Mouse (Mus musculus): ENCODE data around the gene Gm42517. TPM values are rescaled to one million over a fixed set of nuclear protein-coding genes. Genes with fewer than 3 reads are reported as not detected.

Gene Gm42517
- 1.2 and 1.4 TPM in 2 replicates for polyA plus RNA-seq (2015; fragmentation: Nextera tagmentation; extraction: Ambion mirVana)

- H3K27me3 ChIP-seq (replicated peaks; ENCODE audit: control insufficient read depth, insufficient read depth, low read length): peaks cover 89% of the 10 kb centered on the region
- H3K27ac ChIP-seq (ENCODE audit: low read length): no peak within 1 kb of the TSS
- peaks cover 30% of the 10 kb centered on the region for H3K4me1 ChIP-seq (replicated peaks; ENCODE audit: control insufficient read depth, insufficient read depth, low read length)
- H3K9ac ChIP-seq (replicated peaks; ENCODE audit: low read depth, low read length): peak within 1 kb of the TSS; percentile 73
- ATAC-seq: peak; percentile 9; the same call in 1 of the 2 replicates
- H3K4me2 ChIP-seq (ENCODE audit: low read length): peak within 1 kb of the TSS; percentile 62
- WGBS: 2% methylated on average over 21 of the region's 36 CpGs
- no peaks in the 10 kb centered on the region for H3K9me3 ChIP-seq (ENCODE audit: control insufficient read depth, low read length)
- peak within 1 kb of the TSS; percentile 64 for H3K4me3 ChIP-seq (replicated peaks; ENCODE audit: low read length)
- no peaks in the 10 kb centered on the region for H3K36me3 ChIP-seq (ENCODE audit: control insufficient read depth, insufficient read depth)
Measured at GRCm38 (mm10) chr5:108367871-108368332, at the start of gene Gm42517. TSS of gene Gm42517 (minus strand) at chr5:108367922.

GRCm38 (mm10) chr5:108414711-108415110 lies 47.0 kb upstream of the Gm42517 start:
- Histone ChIP-seq H3K27me3 (replicated peaks; ENCODE audit: control insufficient read depth, insufficient read depth, low read length) (no peaks in the 10 kb centered on the region), H3K4me2 (ENCODE audit: low read length) (no peak overlapping the region), H3K4me3 (replicated peaks; ENCODE audit: low read length) (no peak overlapping the region), H3K27ac (ENCODE audit: low read length) (no peak overlapping the region), H3K9ac (replicated peaks; ENCODE audit: low read depth, low read length) (no peak overlapping the region), H3K9me3 (ENCODE audit: control insufficient read depth, low read length) (no peaks in the 10 kb centered on the region), H3K36me3 (ENCODE audit: control insufficient read depth, insufficient read depth) (no peaks in the 10 kb centered on the region), H3K4me1 (replicated peaks; ENCODE audit: control insufficient read depth, insufficient read depth, low read length) (no peaks in the 10 kb centered on the region)
- ATAC-seq: no peak
- 73% methylated on average over 2 of the region's 2 CpGs for WGBS

- 79% methylated on average over 2 of the region's 2 CpGs for WGBS
- no peaks in the 10 kb centered on the region for H3K4me1 ChIP-seq (replicated peaks; ENCODE audit: control insufficient read depth, insufficient read depth, low read length)
- no peaks in the 10 kb centered on the region for H3K27me3 ChIP-seq (replicated peaks; ENCODE audit: control insufficient read depth, insufficient read depth, low read length)
- H3K36me3 ChIP-seq (ENCODE audit: control insufficient read depth, insufficient read depth): no peaks in the 10 kb centered on the region
- H3K4me3 ChIP-seq (replicated peaks; ENCODE audit: low read length): no peak overlapping the region
- ATAC-seq: no peak
- H3K9ac ChIP-seq (replicated peaks; ENCODE audit: low read depth, low read length): no peak overlapping the region
- no peaks in the 10 kb centered on the region for H3K9me3 ChIP-seq (ENCODE audit: control insufficient read depth, low read length)
- H3K4me2 ChIP-seq (ENCODE audit: low read length): no peak overlapping the region
- H3K27ac ChIP-seq (ENCODE audit: low read length): no peak overlapping the region
Measured at GRCm38 (mm10) chr5:108406977-108407376, 39.3 kb upstream of the Gm42517 start.

GRCm38 (mm10) chr5:108405460-108405859 lies 37.7 kb upstream of the Gm42517 start:
- no peaks in the 10 kb centered on the region for H3K4me1 ChIP-seq (replicated peaks; ENCODE audit: control insufficient read depth, insufficient read depth, low read length)
- no peaks in the 10 kb centered on the region for H3K27me3 ChIP-seq (replicated peaks; ENCODE audit: control insufficient read depth, insufficient read depth, low read length)
- no peak for ATAC-seq
- no peak overlapping the region for H3K27ac ChIP-seq (ENCODE audit: low read length)
- no peak overlapping the region for H3K4me2 ChIP-seq (ENCODE audit: low read length)
- H3K4me3 ChIP-seq (replicated peaks; ENCODE audit: low read length): no peak overlapping the region
- no peaks in the 10 kb centered on the region for H3K9me3 ChIP-seq (ENCODE audit: control insufficient read depth, low read length)
- no peak overlapping the region for H3K9ac ChIP-seq (replicated peaks; ENCODE audit: low read depth, low read length)
- WGBS: 64% methylated on average over 1 of the region's 1 CpGs
- H3K36me3 ChIP-seq (ENCODE audit: control insufficient read depth, insufficient read depth): no peaks in the 10 kb centered on the region

- Histone ChIP-seq H3K9me3 (ENCODE audit: control insufficient read depth, low read length) (no peaks in the 10 kb centered on the region), H3K9ac (replicated peaks; ENCODE audit: low read depth, low read length) (no peak overlapping the region), H3K4me1 (replicated peaks; ENCODE audit: control insufficient read depth, insufficient read depth, low read length) (no peaks in the 10 kb centered on the region), H3K36me3 (ENCODE audit: control insufficient read depth, insufficient read depth) (no peaks in the 10 kb centered on the region), H3K27ac (ENCODE audit: low read length) (no peak overlapping the region), H3K4me2 (ENCODE audit: low read length) (no peak overlapping the region), H3K4me3 (replicated peaks; ENCODE audit: low read length) (no peak overlapping the region), H3K27me3 (replicated peaks; ENCODE audit: control insufficient read depth, insufficient read depth, low read length) (no peaks in the 10 kb centered on the region)
- ATAC-seq: no peak
- 78% methylated on average over 4 of the region's 4 CpGs for WGBS
Measured at GRCm38 (mm10) chr5:108403453-108403852, 35.7 kb upstream of the Gm42517 start.

GRCm38 (mm10) chr5:108389744-108390143 lies 22.0 kb upstream of the Gm42517 start:
- H3K9me3 ChIP-seq (ENCODE audit: control insufficient read depth, low read length): no peaks in the 10 kb centered on the region
- no peak overlapping the region for H3K4me2 ChIP-seq (ENCODE audit: low read length)
- H3K27ac ChIP-seq (ENCODE audit: low read length): no peak overlapping the region
- no peak overlapping the region for H3K4me3 ChIP-seq (replicated peaks; ENCODE audit: low read length)
- H3K4me1 ChIP-seq (replicated peaks; ENCODE audit: control insufficient read depth, insufficient read depth, low read length): no peaks in the 10 kb centered on the region
- H3K27me3 ChIP-seq (replicated peaks; ENCODE audit: control insufficient read depth, insufficient read depth, low read length): no peaks in the 10 kb centered on the region
- H3K36me3 ChIP-seq (ENCODE audit: control insufficient read depth, insufficient read depth): no peaks in the 10 kb centered on the region
- no peak overlapping the region for H3K9ac ChIP-seq (replicated peaks; ENCODE audit: low read depth, low read length)
- ATAC-seq: no peak
- 77% methylated on average over 3 of the region's 3 CpGs for WGBS

GRCm38 (mm10) chr5:108388201-108388600 lies 20.5 kb upstream of the Gm42517 start, which contains the start of gene Pde6b:
TSS of gene Pde6b (plus strand) at chr5:108388391.
- Histone ChIP-seq H3K4me2 (ENCODE audit: low read length) (no peak within 1 kb of the TSS), H3K27me3 (replicated peaks; ENCODE audit: control insufficient read depth, insufficient read depth, low read length) (no peaks in the 10 kb centered on the region), H3K9ac (replicated peaks; ENCODE audit: low read depth, low read length) (no peak within 1 kb of the TSS), H3K27ac (ENCODE audit: low read length) (no peak within 1 kb of the TSS), H3K36me3 (ENCODE audit: control insufficient read depth, insufficient read depth) (no peaks in the 10 kb centered on the region), H3K9me3 (ENCODE audit: control insufficient read depth, low read length) (no peaks in the 10 kb centered on the region), H3K4me3 (replicated peaks; ENCODE audit: low read length) (no peak within 1 kb of the TSS), H3K4me1 (replicated peaks; ENCODE audit: control insufficient read depth, insufficient read depth, low read length) (no peaks in the 10 kb centered on the region)
- ATAC-seq: no peak
- 80% methylated on average over 7 of the region's 7 CpGs for WGBS

- Histone ChIP-seq H3K36me3 (ENCODE audit: control insufficient read depth, insufficient read depth) (no peaks in the 10 kb centered on the region), H3K9me3 (ENCODE audit: control insufficient read depth, low read length) (no peaks in the 10 kb centered on the region; the same call in 1 of the 2 replicates), H3K4me1 (replicated peaks; ENCODE audit: control insufficient read depth, insufficient read depth, low read length) (no peaks in the 10 kb centered on the region), H3K27ac (ENCODE audit: low read length) (no peak overlapping the region), H3K4me3 (replicated peaks; ENCODE audit: low read length) (no peak overlapping the region), H3K4me2 (ENCODE audit: low read length) (no peak overlapping the region), H3K27me3 (replicated peaks; ENCODE audit: control insufficient read depth, insufficient read depth, low read length) (no peaks in the 10 kb centered on the region), H3K9ac (replicated peaks; ENCODE audit: low read depth, low read length) (no peak overlapping the region)
- no peak for ATAC-seq
- WGBS: 71% methylated on average over 4 of the region's 4 CpGs
Measured at GRCm38 (mm10) chr5:108386449-108386848, 18.7 kb upstream of the Gm42517 start.

- Histone ChIP-seq H3K36me3 (ENCODE audit: control insufficient read depth, insufficient read depth) (no peaks in the 10 kb centered on the region), H3K4me3 (replicated peaks; ENCODE audit: low read length) (no peak overlapping the region), H3K4me1 (replicated peaks; ENCODE audit: control insufficient read depth, insufficient read depth, low read length) (no peaks in the 10 kb centered on the region), H3K9me3 (ENCODE audit: control insufficient read depth, low read length) (no peaks in the 10 kb centered on the region; the same call in 1 of the 2 replicates), H3K4me2 (ENCODE audit: low read length) (no peak overlapping the region), H3K27ac (ENCODE audit: low read length) (no peak overlapping the region), H3K27me3 (replicated peaks; ENCODE audit: control insufficient read depth, insufficient read depth, low read length) (no peaks in the 10 kb centered on the region), H3K9ac (replicated peaks; ENCODE audit: low read depth, low read length) (no peak overlapping the region)
- 88% methylated on average over 2 of the region's 2 CpGs for WGBS
- no peak for ATAC-seq
Measured at GRCm38 (mm10) chr5:108385632-108386031, 17.9 kb upstream of the Gm42517 start.

GRCm38 (mm10) chr5:108378346-108378745 lies 10.6 kb upstream of the Gm42517 start:
- Histone ChIP-seq H3K4me3 (replicated peaks; ENCODE audit: low read length) (no peak overlapping the region), H3K4me2 (ENCODE audit: low read length) (no peak overlapping the region), H3K4me1 (replicated peaks; ENCODE audit: control insufficient read depth, insufficient read depth, low read length) (no peaks in the 10 kb centered on the region), H3K36me3 (ENCODE audit: control insufficient read depth, insufficient read depth) (no peaks in the 10 kb centered on the region), H3K27ac (ENCODE audit: low read length) (no peak overlapping the region), H3K9ac (replicated peaks; ENCODE audit: low read depth, low read length) (no peak overlapping the region), H3K27me3 (replicated peaks; ENCODE audit: control insufficient read depth, insufficient read depth, low read length) (no peaks in the 10 kb centered on the region; the same call in 1 of the 2 replicates), H3K9me3 (ENCODE audit: control insufficient read depth, low read length) (no peaks in the 10 kb centered on the region; the same call in 1 of the 2 replicates)
- no peak for ATAC-seq
- 91% methylated on average over 4 of the region's 4 CpGs for WGBS

All from forebrain, embryonic 16.5 days (tissue).